Mouse (Mus musculus): Measurements from ENCODE around the gene Fchsd2.
"Not testable (repeated sequence)": the region's sequence is repeated elsewhere in the genome, so short reads cannot be mapped to it uniquely, and the experiment has no call there.

Gene Fchsd2

GRCm38 (mm10) chr7:101113410-101113809 is 20.7 kb downstream of the Fchsd2 start:
- peak; percentile 49 for DNase-seq (ENCODE audit: low read depth, low spot score)

DNA sequence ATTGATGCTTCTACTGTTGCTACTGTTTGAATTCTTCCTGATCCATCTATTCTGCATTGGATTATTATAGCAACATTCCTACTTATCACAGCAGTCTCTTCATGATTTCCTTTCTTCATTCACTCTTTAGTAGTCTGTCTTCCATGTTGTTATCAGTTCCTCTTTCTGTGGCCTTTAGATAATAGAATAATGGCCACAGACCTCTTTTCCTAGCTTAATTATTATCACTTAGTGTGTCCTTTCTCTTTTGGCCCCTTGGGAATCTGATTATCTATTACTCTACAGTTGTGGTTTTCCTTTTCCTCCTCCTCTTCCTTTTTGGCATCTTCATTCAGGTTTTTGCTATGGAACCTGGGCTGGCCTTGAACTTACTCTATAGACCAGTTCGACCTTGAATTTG is 21.7 kb downstream of the Fchsd2 start:
- DNase-seq (ENCODE audit: low read depth, low spot score) = no peak

GRCm38 (mm10) chr7:101119391-101119790 is 26.7 kb downstream of the Fchsd2 start:
- DNase-seq (ENCODE audit: low read depth, low spot score) = no peak

GRCm38 (mm10) chr7:101123579-101124347 is 31.1 kb downstream of the Fchsd2 start:
- no peak for DNase-seq (ENCODE audit: low read depth, low spot score)

GRCm38 (mm10) chr7:101127737-101128136 is 35.1 kb downstream of the Fchsd2 start:
- no peak for DNase-seq (ENCODE audit: low read depth, low spot score)

GRCm38 (mm10) chr7:101128536-101128935 is 35.9 kb downstream of the Fchsd2 start:
- no peak for DNase-seq (ENCODE audit: low read depth, low spot score)

DNA sequence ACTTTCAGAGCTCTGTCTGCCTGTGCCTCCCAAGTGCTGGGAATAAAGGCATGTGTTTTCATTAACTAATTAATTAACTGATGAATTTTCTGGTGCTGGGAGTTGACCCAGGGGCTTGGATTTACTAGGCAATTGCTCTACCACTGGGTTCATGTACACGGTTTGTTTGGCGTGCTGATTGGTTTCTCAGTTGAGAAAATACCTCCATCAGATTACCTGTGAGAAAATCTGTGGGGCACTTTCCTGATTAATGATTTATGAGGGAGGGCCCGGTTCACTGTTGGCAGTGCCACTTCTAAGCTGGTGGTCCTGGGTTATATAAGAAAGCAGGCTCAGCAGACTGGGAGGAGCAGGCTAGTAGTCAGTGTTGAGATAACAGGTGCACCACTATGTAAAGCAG is 38.0 kb downstream of the Fchsd2 start:
- no peak for DNase-seq (ENCODE audit: low read depth, low spot score)

DNA sequence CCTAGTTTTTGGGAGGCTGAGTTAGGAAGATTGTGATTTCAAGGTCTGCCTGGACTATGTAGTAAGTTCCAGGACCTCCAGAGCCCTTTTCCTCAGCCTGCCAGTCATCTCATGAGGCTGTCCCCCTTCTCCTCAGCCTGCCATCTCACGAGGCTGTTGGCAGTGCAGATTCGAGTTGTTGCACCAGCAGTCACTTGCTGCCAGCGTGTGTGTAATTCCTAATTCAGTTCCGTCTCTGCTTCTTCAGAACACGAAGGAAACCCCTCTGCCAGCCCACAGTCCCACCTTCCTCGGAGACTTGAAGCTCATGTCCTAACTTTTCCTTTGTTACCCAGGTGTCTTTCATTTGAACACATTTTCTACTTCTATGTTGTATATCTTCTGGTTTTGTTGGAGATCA is 38.6 kb downstream of the Fchsd2 start:
- DNase-seq (ENCODE audit: low read depth, low spot score) = no peak

GRCm38 (mm10) chr7:101133591-101133990 is 40.9 kb downstream of the Fchsd2 start:
- DNase-seq (ENCODE audit: low read depth, low spot score) = no peak

DNA sequence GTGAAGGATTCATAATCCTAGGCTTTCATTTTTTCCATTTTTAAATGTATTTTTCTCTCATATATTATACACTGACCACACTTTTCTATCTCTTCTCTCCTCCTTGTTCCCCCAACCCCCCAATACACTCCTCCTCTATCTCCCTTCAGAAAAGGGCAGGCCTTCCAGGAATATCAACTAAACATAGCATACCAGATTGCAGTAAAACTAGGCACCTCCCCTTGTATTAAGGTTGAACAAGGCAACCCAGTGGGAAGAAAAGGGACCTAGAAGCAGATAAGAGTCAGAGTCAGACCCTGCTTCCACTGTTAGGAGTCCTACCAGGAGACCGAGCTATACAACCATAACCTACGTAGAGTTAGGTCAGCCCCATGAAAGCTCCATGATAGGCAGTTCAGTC is 41.5 kb downstream of the Fchsd2 start:
- no peak for DNase-seq (ENCODE audit: low read depth, low spot score)

GRCm38 (mm10) chr7:101138819-101139218 is 46.2 kb downstream of the Fchsd2 start:
- DNase-seq (ENCODE audit: low read depth, low spot score) = no peak

GRCm38 (mm10) chr7:101142907-101143306 is 50.2 kb downstream of the Fchsd2 start:
- no peak for DNase-seq (ENCODE audit: low read depth, low spot score)

GRCm38 (mm10) chr7:101144222-101144621 is 51.6 kb downstream of the Fchsd2 start:
- DNase-seq (ENCODE audit: low read depth, low spot score) = no peak

DNA sequence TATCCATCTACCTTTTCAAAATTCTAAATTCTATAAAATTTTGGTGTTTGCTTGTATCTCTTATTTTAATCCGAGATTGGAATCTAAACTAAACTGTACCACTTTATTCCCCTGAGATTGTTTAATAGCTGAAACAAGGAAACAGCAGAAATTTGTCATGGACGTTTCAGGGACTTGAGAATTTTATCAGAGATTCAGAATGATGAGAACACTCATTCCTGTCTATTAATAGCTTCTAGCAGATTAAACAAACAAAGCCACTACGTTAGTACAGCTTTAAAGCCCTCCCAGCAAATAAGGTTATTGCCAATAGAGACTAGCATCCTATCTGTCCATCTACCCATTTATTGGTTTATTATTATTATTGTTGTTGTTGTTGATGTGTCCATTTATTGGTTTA is 56.4 kb downstream of the Fchsd2 start:
- DNase-seq (ENCODE audit: low read depth, low spot score) = no peak

DNA sequence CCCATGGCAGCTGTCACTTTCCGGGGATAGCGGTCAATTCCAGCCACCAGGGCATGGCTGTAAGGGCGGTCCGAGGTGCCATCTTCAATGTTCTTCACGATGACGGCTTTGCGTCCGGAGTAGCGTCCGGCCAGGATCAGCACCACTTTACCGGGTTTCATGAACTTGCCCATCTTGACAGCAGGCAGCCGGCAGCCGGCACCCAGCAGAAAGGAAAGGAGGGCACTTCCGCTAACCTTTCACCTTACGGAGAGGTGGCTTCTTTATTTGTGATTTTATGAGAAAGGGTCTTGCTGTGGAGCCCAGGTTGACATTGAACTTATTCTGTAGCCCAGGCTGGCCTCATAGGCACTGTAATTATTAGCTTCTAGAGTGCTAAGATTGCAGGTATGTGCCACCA is 62.2 kb downstream of the Fchsd2 start:
- DNase-seq (ENCODE audit: low read depth, low spot score) = not testable (repeated sequence)

- no peak for DNase-seq (ENCODE audit: low read depth, low spot score)
Observed at GRCm38 (mm10) chr7:101155284-101155683, 62.6 kb downstream of the Fchsd2 start.

DNA sequence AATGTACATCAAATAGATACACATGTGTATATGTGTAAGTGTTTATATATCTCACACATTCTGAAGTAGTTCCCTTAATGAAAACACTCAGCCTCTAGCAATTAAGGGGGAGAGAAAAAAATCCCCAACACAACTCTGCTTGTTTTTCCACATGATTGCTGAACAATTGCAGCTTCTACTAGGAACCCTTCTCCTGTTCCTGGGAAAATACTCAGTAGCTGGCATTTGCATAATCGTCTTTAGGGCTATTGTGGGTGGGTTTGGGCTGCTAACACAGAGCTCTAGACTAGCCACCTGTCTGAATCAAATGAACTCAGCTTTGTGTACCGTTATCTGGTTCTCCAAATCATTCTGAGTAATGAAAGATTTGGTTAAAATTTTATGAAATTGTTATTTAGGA is 67.6 kb downstream of the Fchsd2 start:
- no peak for DNase-seq (ENCODE audit: low read depth, low spot score)

DNA sequence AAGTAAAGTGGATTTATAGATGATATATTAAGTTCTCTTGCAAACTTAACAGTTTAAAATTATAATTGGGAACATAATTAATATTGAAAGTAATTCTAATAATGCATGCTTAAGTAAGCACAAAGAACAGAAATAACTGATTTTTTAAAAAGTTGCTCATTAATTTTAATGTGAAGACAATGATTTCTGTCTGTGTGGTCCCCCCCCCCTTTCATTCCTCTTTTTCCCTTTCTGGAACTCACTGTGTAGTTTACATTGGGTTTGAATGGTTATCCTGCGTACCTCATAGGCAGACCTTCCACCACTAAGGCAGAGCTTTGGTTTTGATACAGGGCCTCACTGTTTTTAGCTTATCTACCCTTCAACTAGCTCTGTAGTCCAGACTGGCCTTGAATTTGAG is 70.1 kb downstream of the Fchsd2 start:
- no peak for DNase-seq (ENCODE audit: low read depth, low spot score)

GRCm38 (mm10) chr7:101163878-101164277 is 71.2 kb downstream of the Fchsd2 start:
- DNase-seq (ENCODE audit: low read depth, low spot score) = no peak

GRCm38 (mm10) chr7:101166568-101166967 is 73.9 kb downstream of the Fchsd2 start:
- no peak for DNase-seq (ENCODE audit: low read depth, low spot score)

DNA sequence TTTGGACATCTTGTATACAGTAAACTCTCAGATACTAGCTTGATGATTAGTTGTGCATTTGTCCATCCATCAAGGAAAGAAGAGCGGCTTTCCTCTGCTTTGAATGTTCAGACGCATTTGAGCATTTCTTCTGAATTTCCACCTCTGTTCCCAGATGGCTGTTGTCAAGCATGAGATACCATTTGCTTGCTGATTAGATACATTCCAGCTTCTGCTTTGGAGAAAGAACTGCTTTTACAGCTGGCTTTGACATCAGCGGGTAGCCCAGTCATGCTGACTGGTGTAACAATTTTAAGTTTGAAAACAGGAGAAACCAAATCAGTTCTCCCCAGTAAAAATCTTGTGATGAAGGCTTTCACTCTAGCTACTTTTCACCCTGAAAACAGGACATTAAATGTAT is 77.8 kb downstream of the Fchsd2 start:
- DNase-seq (ENCODE audit: low read depth, low spot score) = no peak

GRCm38 (mm10) chr7:101171002-101171401 is 78.3 kb downstream of the Fchsd2 start:
- DNase-seq (ENCODE audit: low read depth, low spot score) = no peak

DNA sequence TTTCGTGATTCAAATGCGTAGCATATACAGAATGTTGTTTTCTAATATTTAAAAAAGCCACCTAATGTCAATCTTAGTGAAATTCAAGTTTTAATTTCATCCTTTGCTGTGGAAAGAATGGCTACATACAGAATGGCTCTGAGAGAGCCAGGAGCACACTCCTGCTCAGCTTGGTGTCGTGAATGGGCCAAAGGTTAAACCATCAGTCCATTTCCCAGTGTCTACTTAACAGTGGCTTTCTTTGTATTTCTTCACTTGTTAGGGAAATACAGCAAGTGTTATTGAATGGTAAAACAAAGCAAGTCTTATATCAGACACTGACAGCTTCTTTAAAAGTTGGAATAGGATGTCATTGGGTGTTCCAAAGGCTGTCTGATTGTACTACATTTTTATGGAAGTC is 80.7 kb downstream of the Fchsd2 start:
- DNase-seq (ENCODE audit: low read depth, low spot score) = no peak

DNA sequence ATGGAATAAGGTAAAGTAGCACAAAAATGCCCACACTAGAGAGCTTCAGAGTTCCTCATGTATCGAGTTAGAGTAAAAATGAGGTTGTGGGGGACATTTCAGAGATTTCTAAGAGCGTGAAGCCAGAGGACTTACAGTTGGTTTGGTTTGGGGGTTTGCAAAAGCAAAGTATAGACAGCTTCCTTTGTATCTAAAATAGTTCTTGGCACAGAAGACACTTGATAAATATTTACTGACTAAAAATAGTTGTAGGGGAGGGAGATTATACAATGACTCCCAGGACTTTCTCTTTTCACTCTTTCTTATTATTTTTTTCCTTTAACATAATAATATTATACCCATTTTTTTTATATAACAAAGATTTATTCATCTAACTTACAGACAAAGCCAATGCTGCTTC is 86.1 kb downstream of the Fchsd2 start:
- DNase-seq (ENCODE audit: low read depth, low spot score) = no peak

All from A20 (cell line).